Mouse (Mus musculus): Measurements from ENCODE around the gene Gm18336. TPM values are rescaled to one million over a fixed set of nuclear protein-coding genes. Genes with fewer than 3 reads are reported as not detected.

Gene Gm18336
- polyA plus RNA-seq (2014; fragmentation: Illumina TruSeq; extraction: RNeasy Lipid Tissue Mini Kit (QIAGEN cat#74804); ENCODE audit: low read depth, low replicate concordance): not detected

DNA sequence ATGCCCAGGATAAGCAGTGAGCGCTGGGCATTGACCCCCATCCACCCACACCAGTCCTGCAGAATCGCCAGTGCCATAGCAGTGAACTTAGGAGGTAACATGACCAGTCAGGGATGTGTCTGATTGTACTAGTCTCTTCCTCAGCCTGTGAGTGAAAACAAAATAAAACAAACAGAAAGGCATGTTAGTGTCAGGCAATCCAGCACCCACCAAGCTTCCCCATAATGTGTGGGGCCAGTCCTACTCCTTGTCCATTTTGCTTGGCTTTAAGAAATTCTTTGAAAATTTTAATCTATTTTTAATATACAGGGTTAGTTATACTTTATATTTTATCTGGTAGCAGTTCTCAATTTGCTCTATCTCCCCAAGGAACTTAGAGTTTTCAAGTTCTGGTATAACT is at the start of gene Gm18336:
Gm18336 (minus strand) TSS at position 101 of the 400 bp plus-strand sequence.

DNA sequence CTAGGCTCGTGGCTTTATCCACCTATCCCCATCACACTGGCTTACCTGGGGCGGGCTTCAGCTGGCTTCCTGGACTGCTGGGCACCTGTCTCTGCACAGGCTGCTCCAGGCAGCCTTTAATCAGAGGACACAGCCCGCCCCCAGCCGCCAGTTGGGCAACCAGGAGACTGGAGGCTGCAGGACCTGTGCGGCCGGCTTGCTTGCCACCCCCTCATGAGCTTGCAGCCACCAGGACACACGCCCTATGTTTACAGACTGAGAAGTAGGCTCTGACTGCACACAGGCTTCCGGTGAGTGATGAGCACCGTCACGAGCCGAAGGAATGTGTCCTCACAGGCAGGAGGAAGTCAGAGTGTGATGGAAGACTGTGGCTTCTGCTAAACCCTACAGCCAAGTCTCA is 36.7 kb upstream of the Gm18336 start, which contains the start of gene Trex2:
Trex2 (minus strand) TSS at position 93 of the 400 bp plus-strand sequence.

DNA sequence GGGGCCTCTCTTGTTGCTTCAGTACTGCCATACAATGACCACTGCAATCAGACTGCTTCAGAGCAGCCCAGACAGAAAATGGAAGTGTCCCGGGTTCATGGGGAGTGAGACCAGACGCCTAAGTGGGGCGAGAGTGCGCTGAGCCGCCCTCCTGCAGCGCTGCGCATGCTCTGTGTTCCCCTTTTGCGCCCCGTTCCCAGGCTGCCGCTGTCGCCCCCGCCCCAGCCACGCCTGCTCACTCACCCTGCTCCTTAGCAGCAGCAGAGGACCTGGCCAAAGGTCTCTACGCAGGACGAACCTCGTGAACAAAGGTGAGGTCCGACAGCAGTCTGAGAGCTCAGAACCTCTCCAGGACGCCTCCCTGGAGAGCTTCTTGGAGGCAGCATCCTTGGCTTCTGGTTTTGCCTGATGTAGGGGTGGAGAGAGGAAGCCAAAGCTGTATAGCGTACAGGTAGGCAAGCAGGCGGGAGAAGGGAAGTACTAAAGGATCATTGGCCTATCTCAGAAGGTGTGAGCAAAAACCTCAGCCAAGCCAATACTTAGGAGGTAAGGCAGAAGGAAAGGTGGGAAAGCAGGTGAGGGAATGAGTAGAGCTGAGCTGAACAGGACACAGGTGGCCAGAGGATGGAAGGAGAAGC is 12.5 kb upstream of the Gm18336 start, which contains the start of gene Zfp92:
Zfp92 (plus strand) TSS at position 217 of the 638 bp plus-strand sequence.

Other genes with a start within 250 kb of the Gm18336 start
- not detected for gene Xlr5b, start 249.9 kb downstream of the Gm18336 start, polyA plus RNA-seq (2014; fragmentation: Illumina TruSeq; extraction: RNeasy Lipid Tissue Mini Kit (QIAGEN cat#74804); ENCODE audit: low read depth, low replicate concordance)
- gene DXBay18, start 249.3 kb downstream of the Gm18336 start, polyA plus RNA-seq (2014; fragmentation: Illumina TruSeq; extraction: RNeasy Lipid Tissue Mini Kit (QIAGEN cat#74804); ENCODE audit: low read depth, low replicate concordance): not detected
- not detected for gene Spin2d, start 221.7 kb downstream of the Gm18336 start, polyA plus RNA-seq (2014; fragmentation: Illumina TruSeq; extraction: RNeasy Lipid Tissue Mini Kit (QIAGEN cat#74804); ENCODE audit: low read depth, low replicate concordance)
- 9.8 TPM for gene Xlr3b, start 206.5 kb downstream of the Gm18336 start, polyA plus RNA-seq (2014; fragmentation: Illumina TruSeq; extraction: RNeasy Lipid Tissue Mini Kit (QIAGEN cat#74804); ENCODE audit: low read depth, low replicate concordance)
- 12.9 TPM for gene Xlr4b, start 184.4 kb downstream of the Gm18336 start, polyA plus RNA-seq (2014; fragmentation: Illumina TruSeq; extraction: RNeasy Lipid Tissue Mini Kit (QIAGEN cat#74804); ENCODE audit: low read depth, low replicate concordance)
- 10.1 TPM for gene F8a, start 170.4 kb downstream of the Gm18336 start, polyA plus RNA-seq (2014; fragmentation: Illumina TruSeq; extraction: RNeasy Lipid Tissue Mini Kit (QIAGEN cat#74804); ENCODE audit: low read depth, low replicate concordance)
- gene Xlr4c, start 155.6 kb downstream of the Gm18336 start, polyA plus RNA-seq (2014; fragmentation: Illumina TruSeq; extraction: RNeasy Lipid Tissue Mini Kit (QIAGEN cat#74804); ENCODE audit: low read depth, low replicate concordance): 5.4 TPM
- not detected for gene Xlr3c, start 133.3 kb downstream of the Gm18336 start, polyA plus RNA-seq (2014; fragmentation: Illumina TruSeq; extraction: RNeasy Lipid Tissue Mini Kit (QIAGEN cat#74804); ENCODE audit: low read depth, low replicate concordance)
- gene Xlr5a, start 105.8 kb downstream of the Gm18336 start, polyA plus RNA-seq (2014; fragmentation: Illumina TruSeq; extraction: RNeasy Lipid Tissue Mini Kit (QIAGEN cat#74804); ENCODE audit: low read depth, low replicate concordance): not detected
- gene Xlr5c, start 105.8 kb downstream of the Gm18336 start, polyA plus RNA-seq (2014; fragmentation: Illumina TruSeq; extraction: RNeasy Lipid Tissue Mini Kit (QIAGEN cat#74804); ENCODE audit: low read depth, low replicate concordance): not detected
- gene Gm45015, start 61.9 kb downstream of the Gm18336 start, polyA plus RNA-seq (2014; fragmentation: Illumina TruSeq; extraction: RNeasy Lipid Tissue Mini Kit (QIAGEN cat#74804); ENCODE audit: low read depth, low replicate concordance): not detected
- gene Zfp275, start 56.1 kb downstream of the Gm18336 start, polyA plus RNA-seq (2014; fragmentation: Illumina TruSeq; extraction: RNeasy Lipid Tissue Mini Kit (QIAGEN cat#74804); ENCODE audit: low read depth, low replicate concordance): 18.5 TPM
- 0.25 TPM for gene Zfp92, start 12.4 kb upstream of the Gm18336 start, polyA plus RNA-seq (2014; fragmentation: Illumina TruSeq; extraction: RNeasy Lipid Tissue Mini Kit (QIAGEN cat#74804); ENCODE audit: low read depth, low replicate concordance)
- gene Trex2, start 36.6 kb upstream of the Gm18336 start, polyA plus RNA-seq (2014; fragmentation: Illumina TruSeq; extraction: RNeasy Lipid Tissue Mini Kit (QIAGEN cat#74804); ENCODE audit: low read depth, low replicate concordance): not detected
- 4.0 TPM for gene Haus7, start 60.3 kb upstream of the Gm18336 start, polyA plus RNA-seq (2014; fragmentation: Illumina TruSeq; extraction: RNeasy Lipid Tissue Mini Kit (QIAGEN cat#74804); ENCODE audit: low read depth, low replicate concordance)
- gene Bgn, start 84.9 kb upstream of the Gm18336 start, polyA plus RNA-seq (2014; fragmentation: Illumina TruSeq; extraction: RNeasy Lipid Tissue Mini Kit (QIAGEN cat#74804); ENCODE audit: low read depth, low replicate concordance): 88.1 TPM
- not detected for gene Atp2b3, start 104.3 kb upstream of the Gm18336 start, polyA plus RNA-seq (2014; fragmentation: Illumina TruSeq; extraction: RNeasy Lipid Tissue Mini Kit (QIAGEN cat#74804); ENCODE audit: low read depth, low replicate concordance)
- not detected for gene Dusp9, start 240.7 kb upstream of the Gm18336 start, polyA plus RNA-seq (2014; fragmentation: Illumina TruSeq; extraction: RNeasy Lipid Tissue Mini Kit (QIAGEN cat#74804); ENCODE audit: low read depth, low replicate concordance)

All from sigmoid colon, adult 10 weeks (tissue).